Mouse (Mus musculus): ENCODE data around the gene Mettl21c.

- TF ChIP-seq POLR2A (IDR thresholded peaks at IDR 0.05; ENCODE audit: borderline replicate concordance, low read depth, low read length) (no peak), CTCF (IDR thresholded peaks at IDR 0.05; ENCODE audit: low read depth, low read length) (no peak)
These were observed 48.7 kb downstream of the Mettl21c start for GRCm38 (mm10) chr1:43971089-43971488.
